Mouse (Mus musculus) liver, postnatal 0 days (tissue): ENCODE results near the gene Cnpy3. TPM values are rescaled to one million over a fixed set of nuclear protein-coding genes. Genes with fewer than 3 reads are reported as not detected.

Experiments used
- ATAC-seq: fragments of 200-750 bp; cut with Nextera tagmentation; 2 replicates; pipeline ENCODE4 v1.8.0; 2017; ENCODE audit warnings: mild to moderate bottlenecking, moderate library complexity
- DNase-seq: peaks from one replicate; pipeline ENCODE4 v3.0.0-alpha.2; 2016
- H3K27ac ChIP-seq: fragments of 300-500 bp; sonication (generic); 2 replicates; pipeline ENCODE4 v1.5.1; 2014; ENCODE audit warnings: antibody characterized with exemption, moderate library complexity, mild to moderate bottlenecking, low read depth
- H3K27me3 ChIP-seq: fragments of 300-500 bp; sonication (generic); 2 replicates; pipeline ENCODE4 v1.6.1; 2014; ENCODE audit warnings: low read length, control low read depth, mixed read lengths; ENCODE audit not compliant: insufficient read depth
- H3K36me3 ChIP-seq: fragments of 300-500 bp; sonication (generic); replicated peaks from 2 replicates; pipeline ENCODE4 v1.6.1; 2014; ENCODE audit warnings: mild to moderate bottlenecking, control low read depth, low read length, moderate library complexity, mixed read lengths; ENCODE audit not compliant: insufficient read depth
- H3K4me1 ChIP-seq: fragments of 300-500 bp; sonication (generic); 2 replicates; pipeline ENCODE4 v1.6.1; 2014; ENCODE audit warnings: antibody characterized with exemption, mild to moderate bottlenecking, control low read depth; ENCODE audit not compliant: insufficient read depth
- H3K4me2 ChIP-seq: fragments of 300-500 bp; sonication (generic); 2 replicates; pipeline ENCODE4 v1.6.1; 2014; ENCODE audit warnings: low read depth, mild to moderate bottlenecking, low read length, moderate library complexity, mixed read lengths
- H3K4me3 ChIP-seq: fragments of 300-500 bp; sonication (generic); 2 replicates; pipeline ENCODE4 v1.5.1; 2014; ENCODE audit warnings: low read depth, low read length
- H3K9ac ChIP-seq: fragments of 300-500 bp; sonication (generic); replicated peaks from 2 replicates; pipeline ENCODE4 v1.6.1; 2014; ENCODE audit warnings: mild to moderate bottlenecking, moderate library complexity
- H3K9me3 ChIP-seq: fragments of 300-500 bp; sonication (generic); 2 replicates; pipeline ENCODE4 v1.6.1; 2016; ENCODE audit warnings: mild to moderate bottlenecking, control low read depth, low read length, mixed read lengths
- CTCF ChIP-seq: sonication (generic); IDR thresholded peaks from 2 replicates; pipeline ENCODE4 v1.5.1; 2016; ENCODE audit warnings: antibody characterized with exemption, low read depth
- EP300 ChIP-seq: IDR thresholded peaks from 2 replicates; pipeline ENCODE4 v1.6.1; 2016; ENCODE audit warnings: antibody characterized with exemption, low read depth, mild to moderate bottlenecking
- WGBS: fragments of 180-500 bp; shearing (Covaris S2); extraction: QIAGEN DNeasy Blood & Tissue Kit; methylation state at CpG from one replicate; pipeline ENCODE4 v1.1.7; 2014; ENCODE audit not compliant: insufficient replicate concordance; 5-methylcytosine and 5-hydroxymethylcytosine counted together
- polyA plus RNA-seq: library from polyadenylated mRNA; unstranded; fragments of >200 nt; fragmentation: Nextera tagmentation; extraction: Ambion mirVana; gene quantifications from 2 replicates; pipeline ENCODE4 v1.2.1, GENCODE M21; 2015

The Cnpy3 gene
- polyA plus RNA-seq, 1 experiment from 2014 or later, result 24.1 TPM

GRCm38 (mm10) chr17:46750580-46750979 lies 1.4 kb downstream of the Cnpy3 start:
- peaks cover 36% of the 10 kb centered on the region for H3K4me1 ChIP-seq
- DNase-seq, result no peak
- peak overlapping the region; percentile 79 for H3K9ac ChIP-seq
- ATAC-seq, result no peak
- peaks cover 12% of the 10 kb centered on the region; the same call in 1 of the 2 replicates for H3K36me3 ChIP-seq
- WGBS, result 69% methylated on average over 4 of the region's 4 CpGs
- TF ChIP-seq CTCF (no peak), EP300 (no peak)
- H3K27me3 ChIP-seq, result no peaks in the 10 kb centered on the region
- H3K27ac ChIP-seq, result peak overlapping the region; percentile 97
- H3K4me3 ChIP-seq, result peak overlapping the region; percentile 61
- H3K4me2 ChIP-seq, result peak overlapping the region; percentile 91
- no peaks in the 10 kb centered on the region for H3K9me3 ChIP-seq

GRCm38 (mm10) chr17:46749282-46749681 lies 2.7 kb downstream of the Cnpy3 start:
- peaks cover 16% of the 10 kb centered on the region; the same call in 1 of the 2 replicates for H3K36me3 ChIP-seq
- H3K4me2 ChIP-seq, result no peak overlapping the region
- no peak overlapping the region for H3K27ac ChIP-seq
- H3K4me1 ChIP-seq, result peaks cover 36% of the 10 kb centered on the region
- no peak overlapping the region for H3K4me3 ChIP-seq
- DNase-seq, result no peak
- no peaks in the 10 kb centered on the region for H3K9me3 ChIP-seq
- no peak for ATAC-seq
- WGBS, result 85% methylated on average over 5 of the region's 5 CpGs
- H3K9ac ChIP-seq, result no peak overlapping the region
- TF ChIP-seq EP300 (no peak), CTCF (no peak)
- no peaks in the 10 kb centered on the region for H3K27me3 ChIP-seq

- Histone ChIP-seq H3K27me3 (no peaks in the 10 kb centered on the region), H3K36me3 (peaks cover 22% of the 10 kb centered on the region; the same call in 1 of the 2 replicates), H3K4me3 (no peak overlapping the region), H3K4me2 (no peak overlapping the region), H3K27ac (peak overlapping the region; percentile 16; the same call in 1 of the 2 replicates), H3K9me3 (no peaks in the 10 kb centered on the region), H3K9ac (no peak overlapping the region), H3K4me1 (peaks cover 36% of the 10 kb centered on the region)
- TF ChIP-seq EP300 (no peak), CTCF (no peak)
- 53% methylated on average over 2 of the region's 2 CpGs for WGBS
- DNase-seq, result no peak
- ATAC-seq, result no peak
These were observed 4.2 kb downstream of the Cnpy3 start for GRCm38 (mm10) chr17:46747806-46748205.

GRCm38 (mm10) chr17:46747234-46747633 lies 4.8 kb downstream of the Cnpy3 start:
- no peak overlapping the region for H3K4me3 ChIP-seq
- H3K9me3 ChIP-seq, result no peaks in the 10 kb centered on the region
- ATAC-seq, result no peak
- no peaks in the 10 kb centered on the region for H3K27me3 ChIP-seq
- TF ChIP-seq CTCF (no peak), EP300 (no peak)
- 0 out of 2 replicates have a peak overlapping the region, but pooled peaks have one; percentile 16 for H3K27ac ChIP-seq
- 58% methylated on average over 8 of the region's 8 CpGs for WGBS
- H3K4me1 ChIP-seq, result peaks cover 31% of the 10 kb centered on the region
- peaks cover 22% of the 10 kb centered on the region; the same call in 1 of the 2 replicates for H3K36me3 ChIP-seq
- DNase-seq, result no peak
- no peak overlapping the region for H3K9ac ChIP-seq
- no peak overlapping the region for H3K4me2 ChIP-seq

- Histone ChIP-seq H3K9me3 (no peaks in the 10 kb centered on the region), H3K9ac (no peak overlapping the region), H3K36me3 (peaks cover 27% of the 10 kb centered on the region; the same call in 1 of the 2 replicates), H3K27ac (no peak overlapping the region), H3K4me1 (peaks cover 24% of the 10 kb centered on the region), H3K4me2 (no peak overlapping the region), H3K27me3 (no peaks in the 10 kb centered on the region), H3K4me3 (no peak overlapping the region)
- DNase-seq, result no peak
- TF ChIP-seq CTCF, result no peak
- WGBS, result 88% methylated on average over 2 of the region's 2 CpGs
- ATAC-seq, result no peak
These were observed 6.5 kb downstream of the Cnpy3 start for GRCm38 (mm10) chr17:46745506-46745905.

GRCm38 (mm10) chr17:46742986-46743385 lies 9.0 kb downstream of the Cnpy3 start:
- no peak overlapping the region for H3K4me3 ChIP-seq
- H3K4me2 ChIP-seq, result no peak overlapping the region
- H3K9ac ChIP-seq, result no peak overlapping the region
- peaks cover 2% of the 10 kb centered on the region; the same call in 1 of the 2 replicates for H3K9me3 ChIP-seq
- H3K4me1 ChIP-seq, result peaks cover 11% of the 10 kb centered on the region
- WGBS, result 90% methylated on average over 9 of the region's 9 CpGs
- peaks cover 26% of the 10 kb centered on the region; the same call in 1 of the 2 replicates for H3K36me3 ChIP-seq
- no peaks in the 10 kb centered on the region for H3K27me3 ChIP-seq
- no peak for DNase-seq
- ATAC-seq, result no peak
- TF ChIP-seq EP300 (no peak), CTCF (no peak)
- H3K27ac ChIP-seq, result no peak overlapping the region
